Mouse (Mus musculus) small intestine, adult 2 months (tissue): ENCODE measurements around the gene Bach2.

Experiments
- CTCF ChIP-seq: fragments of 200-500 bp; IDR thresholded peaks from 2 replicates; pipeline ENCODE4 v1.5.1; 2012; ENCODE audit warnings: low read depth, mild to moderate bottlenecking, control low read depth, inconsistent platforms, low read length, moderate library complexity, mixed read lengths; ENCODE audit not compliant: insufficient replicate concordance, insufficient read length; ENCODE audit errors: extremely low read depth
- POLR2A ChIP-seq: fragments of 200-500 bp; IDR thresholded peaks from 2 replicates; pipeline ENCODE4 v1.6.1; 2012; ENCODE audit warnings: low read depth, mild to moderate bottlenecking, control low read depth, inconsistent platforms, low read length, moderate library complexity

GRCm38 (mm10) chr4:32385623-32386022, 147.0 kb downstream of the Bach2 start:
- TF ChIP-seq POLR2A (no peak), CTCF (no peak)
